Mouse (Mus musculus) stomach, postnatal 0 days (tissue): ENCODE results near the gene Sptbn4. TPM values are rescaled to one million over a fixed set of nuclear protein-coding genes. Genes with fewer than 3 reads are reported as not detected.

Experiments
- ATAC-seq: fragments of 200-750 bp; cut with Nextera tagmentation; 2 replicates; pipeline ENCODE4 v1.8.0; 2017; ENCODE audit not compliant: low FRiP score, low TSS enrichment
- DNase-seq: peaks from one replicate; pipeline ENCODE4 v3.0.0-alpha.2; 2016; ENCODE audit warnings: low spot score
- H3K27ac ChIP-seq: fragments of 300-500 bp; sonication (generic); replicated peaks from 2 replicates; pipeline ENCODE4 v1.5.1; 2014; ENCODE audit warnings: mild to moderate bottlenecking, control low read depth
- H3K27me3 ChIP-seq: fragments of 300-500 bp; sonication (generic); 2 replicates; pipeline ENCODE4 v1.6.1; 2014; ENCODE audit warnings: low read length; ENCODE audit not compliant: control insufficient read depth, insufficient read depth
- H3K36me3 ChIP-seq: fragments of 300-500 bp; sonication (generic); 2 replicates; pipeline ENCODE4 v1.6.1; 2014; ENCODE audit warnings: low read length, mixed read lengths; ENCODE audit not compliant: control insufficient read depth, insufficient read depth
- H3K4me1 ChIP-seq: fragments of 300-500 bp; sonication (generic); replicated peaks from 2 replicates; pipeline ENCODE4 v1.6.1; 2014; ENCODE audit warnings: antibody characterized with exemption; ENCODE audit not compliant: control insufficient read depth, insufficient read depth
- H3K4me2 ChIP-seq: fragments of 300-500 bp; sonication (generic); replicated peaks from 2 replicates; pipeline ENCODE4 v1.6.1; 2014; ENCODE audit warnings: low read depth, mild to moderate bottlenecking, control low read depth, moderate library complexity
- H3K4me3 ChIP-seq: fragments of 300-500 bp; sonication (generic); 2 replicates; pipeline ENCODE4 v1.5.1; 2014; ENCODE audit warnings: low read depth, low read length, control low read depth
- H3K9ac ChIP-seq: fragments of 300-500 bp; sonication (generic); 2 replicates; pipeline ENCODE4 v1.6.1; 2014; ENCODE audit warnings: mild to moderate bottlenecking, low read length, control low read depth, mixed read lengths
- H3K9me3 ChIP-seq: fragments of 300-500 bp; sonication (generic); 2 replicates; pipeline ENCODE4 v1.6.1; 2016; ENCODE audit warnings: low read length; ENCODE audit not compliant: control insufficient read depth
- CTCF ChIP-seq: IDR thresholded peaks from 2 replicates; pipeline ENCODE4 v1.5.1; 2016; ENCODE audit warnings: antibody characterized with exemption, low read depth, mild to moderate bottlenecking, moderate library complexity
- EP300 ChIP-seq: optimal IDR thresholded peaks from 2 replicates; pipeline ENCODE3; 2016; ENCODE audit warnings: antibody characterized with exemption
- WGBS: fragments of 180-500 bp; shearing (Covaris S2); extraction: QIAGEN DNeasy Blood & Tissue Kit; methylation state at CpG from one replicate; pipeline ENCODE4 v1.1.7; 2014; 5-methylcytosine and 5-hydroxymethylcytosine counted together
- polyA plus RNA-seq: library from polyadenylated mRNA; unstranded; fragments of >200 nt; fragmentation: Nextera tagmentation; extraction: Ambion mirVana; gene quantifications from 2 replicates; pipeline ENCODE4 v1.2.1, GENCODE M21; 2015

The Sptbn4 gene
- polyA plus RNA-seq, 1 experiment from 2014 or later = 0.24 TPM

- DNase-seq (no peak), ATAC-seq (no peak)
- 2% methylated on average over 22 of the region's 22 CpGs for WGBS
- peak overlapping the region; percentile 68 for H3K4me2 ChIP-seq
- H3K27ac ChIP-seq = no peak overlapping the region
- H3K36me3 ChIP-seq = no peaks in the 10 kb centered on the region
- no peak for TF ChIP-seq EP300
- TF ChIP-seq CTCF = no peak
- no peaks in the 10 kb centered on the region for H3K9me3 ChIP-seq
- H3K4me3 ChIP-seq = peak overlapping the region; percentile 43
- peaks cover 3% of the 10 kb centered on the region; the same call in 1 of the 2 replicates for H3K27me3 ChIP-seq
- no peaks in the 10 kb centered on the region for H3K4me1 ChIP-seq
- H3K9ac ChIP-seq = no peak overlapping the region
Observed at GRCm38 (mm10) chr7:27395521-27396183, 51.8 kb downstream of the Sptbn4 start.

- Histone ChIP-seq H3K27me3 (no peaks in the 10 kb centered on the region; the same call in 1 of the 2 replicates), H3K4me1 (no peaks in the 10 kb centered on the region), H3K4me3 (no peak overlapping the region), H3K4me2 (no peak overlapping the region), H3K9me3 (no peaks in the 10 kb centered on the region), H3K27ac (no peak overlapping the region), H3K36me3 (no peaks in the 10 kb centered on the region), H3K9ac (no peak overlapping the region)
- WGBS = 28% methylated on average over 16 of the region's 16 CpGs
- no peak for ATAC-seq
- TF ChIP-seq CTCF (no peak), EP300 (no peak)
- no peak for DNase-seq
Observed at GRCm38 (mm10) chr7:27391416-27391815, 56.1 kb downstream of the Sptbn4 start.

- Histone ChIP-seq H3K9ac (no peak overlapping the region), H3K36me3 (no peaks in the 10 kb centered on the region), H3K4me3 (no peak overlapping the region), H3K9me3 (no peaks in the 10 kb centered on the region), H3K4me1 (no peaks in the 10 kb centered on the region), H3K27ac (no peak overlapping the region), H3K27me3 (no peaks in the 10 kb centered on the region), H3K4me2 (no peak overlapping the region)
- 74% methylated on average over 6 of the region's 6 CpGs for WGBS
- TF ChIP-seq EP300 = no peak
- TF ChIP-seq CTCF = no peak
- DNase-seq (no peak), ATAC-seq (no peak)
Observed at GRCm38 (mm10) chr7:27389213-27389612, 58.3 kb downstream of the Sptbn4 start.

- no peak overlapping the region for H3K9ac ChIP-seq
- no peaks in the 10 kb centered on the region for H3K36me3 ChIP-seq
- ATAC-seq (peak; percentile 53), DNase-seq (peak; percentile 68)
- peak; percentile 87 for TF ChIP-seq CTCF
- TF ChIP-seq EP300 = no peak
- H3K27me3 ChIP-seq = no peaks in the 10 kb centered on the region
- WGBS = 78% methylated on average over 2 of the region's 4 CpGs
- H3K4me1 ChIP-seq = no peaks in the 10 kb centered on the region
- H3K27ac ChIP-seq = no peak overlapping the region
- H3K4me2 ChIP-seq = no peak overlapping the region
- H3K9me3 ChIP-seq = no peaks in the 10 kb centered on the region
- no peak overlapping the region for H3K4me3 ChIP-seq
Observed at GRCm38 (mm10) chr7:27384731-27385130, 62.8 kb downstream of the Sptbn4 start.

- H3K4me2 ChIP-seq = no peak overlapping the region
- H3K27me3 ChIP-seq = no peaks in the 10 kb centered on the region
- TF ChIP-seq CTCF (no peak), EP300 (no peak)
- H3K36me3 ChIP-seq = no peaks in the 10 kb centered on the region
- H3K4me1 ChIP-seq = no peaks in the 10 kb centered on the region
- 70% methylated on average over 5 of the region's 5 CpGs for WGBS
- no peaks in the 10 kb centered on the region for H3K9me3 ChIP-seq
- no peak overlapping the region for H3K4me3 ChIP-seq
- no peak overlapping the region for H3K27ac ChIP-seq
- H3K9ac ChIP-seq = no peak overlapping the region
- ATAC-seq = no peak
- DNase-seq = no peak
Observed at GRCm38 (mm10) chr7:27384134-27384533, 63.4 kb downstream of the Sptbn4 start.

GRCm38 (mm10) chr7:27383233-27383632 lies 64.3 kb downstream of the Sptbn4 start:
- no peak overlapping the region for H3K27ac ChIP-seq
- H3K4me1 ChIP-seq = no peaks in the 10 kb centered on the region
- no peak for DNase-seq
- no peak overlapping the region for H3K4me3 ChIP-seq
- no peaks in the 10 kb centered on the region for H3K9me3 ChIP-seq
- ATAC-seq = no peak
- no peak overlapping the region for H3K9ac ChIP-seq
- TF ChIP-seq CTCF (no peak), EP300 (no peak)
- 65% methylated on average over 1 of the region's 1 CpGs for WGBS
- H3K36me3 ChIP-seq = no peaks in the 10 kb centered on the region
- H3K4me2 ChIP-seq = no peak overlapping the region
- no peaks in the 10 kb centered on the region for H3K27me3 ChIP-seq
